Mouse (Mus musculus) midbrain, postnatal 0 days (tissue): ENCODE results near the gene Cys1. TPM values are rescaled to one million over a fixed set of nuclear protein-coding genes. Genes with fewer than 3 reads are reported as not detected.

Source experiments
- ATAC-seq: fragments of 200-750 bp; cut with Nextera tagmentation; 2 replicates; pipeline ENCODE4 v1.8.0; 2017; ENCODE audit warnings: moderate number of reproducible peaks, mild to moderate bottlenecking, moderate TSS enrichment, moderate library complexity; ENCODE audit not compliant: low FRiP score
- DNase-seq: peaks from one replicate; pipeline ENCODE4 v3.0.0-alpha.2; 2015; ENCODE audit warnings: low spot score
- H3K27ac ChIP-seq: fragments of 300-500 bp; sonication (generic); 2 replicates; pipeline ENCODE4 v1.5.1; 2014; ENCODE audit warnings: low read depth, mild to moderate bottlenecking, low read length, mixed read lengths
- H3K27me3 ChIP-seq: fragments of 300-500 bp; sonication (generic); 2 replicates; pipeline ENCODE4 v1.6.1; 2014; ENCODE audit warnings: low read length, control low read depth, mixed read lengths; ENCODE audit not compliant: insufficient read depth
- H3K36me3 ChIP-seq: fragments of 300-500 bp; sonication (generic); 2 replicates; pipeline ENCODE4 v1.6.1; 2014; ENCODE audit warnings: low read length, control low read depth, mixed read lengths; ENCODE audit not compliant: insufficient read depth
- H3K4me1 ChIP-seq: fragments of 300-500 bp; sonication (generic); 2 replicates; pipeline ENCODE4 v1.6.1; 2014; ENCODE audit warnings: mild to moderate bottlenecking, control low read depth, antibody characterized with exemption, low read length, mixed read lengths; ENCODE audit not compliant: insufficient read depth
- H3K4me2 ChIP-seq: fragments of 300-500 bp; sonication (generic); 2 replicates; pipeline ENCODE4 v1.6.1; 2014; ENCODE audit warnings: low read depth, mild to moderate bottlenecking, low read length, mixed read lengths; ENCODE audit not compliant: poor library complexity, severe bottlenecking
- H3K4me3 ChIP-seq: fragments of 300-500 bp; sonication (generic); 2 replicates; pipeline ENCODE4 v1.5.1; 2014; ENCODE audit warnings: low read depth, mild to moderate bottlenecking, low read length, moderate library complexity
- H3K9ac ChIP-seq: fragments of 300-500 bp; sonication (generic); replicated peaks from 2 replicates; pipeline ENCODE4 v1.6.1; 2014; ENCODE audit warnings: mild to moderate bottlenecking, low read length, moderate library complexity, mixed read lengths; ENCODE audit not compliant: poor library complexity, severe bottlenecking
- H3K9me3 ChIP-seq: fragments of 300-500 bp; sonication (generic); 2 replicates; pipeline ENCODE4 v1.6.1; 2016; ENCODE audit warnings: low read length, control low read depth
- CTCF ChIP-seq: IDR thresholded peaks from 2 replicates; pipeline ENCODE4 v1.5.1; 2016; ENCODE audit warnings: antibody characterized with exemption, mild to moderate bottlenecking
- WGBS: fragments of 180-500 bp; shearing (Covaris S2); extraction: QIAGEN DNeasy Blood & Tissue Kit; methylation state at CpG from one replicate; pipeline ENCODE4 v1.1.7; 2014; 5-methylcytosine and 5-hydroxymethylcytosine counted together
- polyA plus RNA-seq: library from polyadenylated mRNA; unstranded; fragments of >200 nt; fragmentation: Nextera tagmentation; extraction: Ambion mirVana; gene quantifications from 2 replicates; pipeline ENCODE4 v1.2.1, GENCODE M21; 2015
- total RNA-seq: library from RNA; depleted of rRNA; stranded (reverse); fragments of >200 nt; gene quantifications from 2 replicates; pipeline ENCODE4 v1.2.3, GENCODE M21; 2014

The Cys1 gene
- total and polyA plus RNA-seq, 2 experiments from 2014 or later, result 2.1 to 4.8 TPM

- Histone ChIP-seq H3K4me1 (peaks cover 4% of the 10 kb centered on the region; the same call in 1 of the 2 replicates), H3K36me3 (no peaks in the 10 kb centered on the region), H3K9ac (no peak overlapping the region), H3K4me3 (no peak overlapping the region), H3K9me3 (no peaks in the 10 kb centered on the region), H3K4me2 (no peak overlapping the region), H3K27ac (no peak overlapping the region), H3K27me3 (peaks cover 7% of the 10 kb centered on the region; the same call in 1 of the 2 replicates)
- no peak for TF ChIP-seq CTCF
- 49% methylated on average over 8 of the region's 8 CpGs for WGBS
- ATAC-seq (no peak), DNase-seq (no peak)
Measured at GRCm38 (mm10) chr12:24682563-24682962, 950 bp upstream of the Cys1 start.

DNA sequence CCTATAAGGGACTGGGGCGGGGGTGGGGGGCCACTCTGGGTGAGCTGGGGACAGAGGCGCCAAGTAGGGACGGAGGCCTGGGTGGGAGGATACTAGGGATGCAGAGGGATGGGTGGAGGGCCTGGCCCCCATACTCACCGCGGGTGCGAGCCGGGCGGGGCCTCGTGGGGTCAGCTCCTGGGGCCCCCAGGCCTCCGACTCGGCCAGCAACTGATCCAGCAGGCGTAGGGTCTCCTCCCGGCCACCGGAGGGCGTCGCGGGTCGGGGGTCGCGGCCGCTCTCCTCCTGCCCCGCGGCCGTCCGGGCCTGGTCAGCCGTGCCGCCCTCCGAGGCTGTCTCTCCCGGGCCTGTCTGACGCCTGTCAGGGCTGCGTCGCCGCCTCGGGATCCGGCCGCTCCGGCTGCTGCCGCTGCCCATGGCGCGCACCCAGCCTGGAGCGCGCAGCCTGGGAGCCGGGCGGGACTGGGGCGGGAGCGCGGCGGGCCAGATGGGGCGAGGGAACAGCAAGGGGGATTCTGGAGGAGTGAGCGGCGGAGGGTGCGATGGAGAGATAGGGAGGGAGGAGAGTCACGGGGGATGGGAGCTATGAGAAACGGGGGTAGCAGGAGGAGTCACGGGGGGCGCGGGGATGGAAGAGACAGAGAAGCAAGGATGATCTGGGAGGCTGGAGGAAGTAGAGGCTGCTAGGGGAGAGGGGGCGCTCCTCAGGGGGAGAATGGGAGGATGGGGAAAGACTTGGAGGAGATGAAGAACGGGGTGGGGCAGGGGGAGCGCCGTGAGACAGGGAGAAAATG lies 924 bp downstream of the Cys1 start:
- ATAC-seq (peak; percentile 71), DNase-seq (no peak)
- Histone ChIP-seq H3K4me1 (peaks cover 4% of the 10 kb centered on the region; the same call in 1 of the 2 replicates), H3K9ac (peak overlapping the region; percentile 81), H3K4me2 (peak overlapping the region; percentile 94), H3K4me3 (peak overlapping the region; percentile 76), H3K27me3 (peaks cover 7% of the 10 kb centered on the region; the same call in 1 of the 2 replicates), H3K27ac (no peak overlapping the region), H3K9me3 (no peaks in the 10 kb centered on the region), H3K36me3 (no peaks in the 10 kb centered on the region)
- TF ChIP-seq CTCF, result peak; percentile 33; the same call in 1 of the 2 replicates
- 2% methylated on average over 42 of the region's 61 CpGs for WGBS

DNA sequence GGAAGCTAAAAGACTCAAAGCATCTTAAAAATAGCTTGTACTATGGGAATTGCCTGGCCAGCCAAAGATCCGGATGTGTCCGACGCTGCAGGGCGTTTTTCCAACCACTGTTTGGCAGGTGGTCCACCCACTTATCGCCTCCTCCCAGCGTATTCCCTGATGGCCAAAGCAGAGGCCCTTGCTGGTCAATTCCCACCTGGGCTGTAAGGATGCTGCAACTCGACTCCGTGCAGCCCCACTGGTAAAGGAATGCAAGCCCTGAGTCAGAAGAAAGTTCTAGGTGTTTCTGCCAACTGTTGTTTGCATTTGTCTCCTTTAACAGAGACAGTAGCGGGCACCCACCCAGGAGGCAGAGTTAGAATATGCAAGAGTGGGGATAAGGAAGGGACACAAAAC lies 1.5 kb downstream of the Cys1 start:
- no peaks in the 10 kb centered on the region for H3K9me3 ChIP-seq
- H3K36me3 ChIP-seq, result no peaks in the 10 kb centered on the region
- no peak for TF ChIP-seq CTCF
- peaks cover 7% of the 10 kb centered on the region; the same call in 1 of the 2 replicates for H3K27me3 ChIP-seq
- H3K9ac ChIP-seq, result peak overlapping the region; percentile 81
- ATAC-seq (no peak), DNase-seq (no peak)
- peak overlapping the region; percentile 94 for H3K4me2 ChIP-seq
- no peak overlapping the region for H3K27ac ChIP-seq
- peaks cover 4% of the 10 kb centered on the region; the same call in 1 of the 2 replicates for H3K4me1 ChIP-seq
- peak overlapping the region; percentile 76 for H3K4me3 ChIP-seq
- 21% methylated on average over 9 of the region's 9 CpGs for WGBS

GRCm38 (mm10) chr12:24662131-24662530 lies 19.5 kb downstream of the Cys1 start:
- H3K4me3 ChIP-seq, result no peak overlapping the region
- H3K4me2 ChIP-seq, result no peak overlapping the region
- H3K9ac ChIP-seq, result no peak overlapping the region
- no peaks in the 10 kb centered on the region for H3K9me3 ChIP-seq
- H3K27me3 ChIP-seq, result no peaks in the 10 kb centered on the region
- DNase-seq (no peak), ATAC-seq (no peak)
- no peaks in the 10 kb centered on the region for H3K4me1 ChIP-seq
- no peak overlapping the region for H3K27ac ChIP-seq
- 91% methylated on average over 5 of the region's 5 CpGs for WGBS
- H3K36me3 ChIP-seq, result peaks cover 25% of the 10 kb centered on the region
- TF ChIP-seq CTCF, result no peak

- Histone ChIP-seq H3K4me2 (no peak overlapping the region), H3K27me3 (no peaks in the 10 kb centered on the region)
Measured at GRCm38 (mm10) chr12:24661100-24661499, 20.5 kb downstream of the Cys1 start.

DNA sequence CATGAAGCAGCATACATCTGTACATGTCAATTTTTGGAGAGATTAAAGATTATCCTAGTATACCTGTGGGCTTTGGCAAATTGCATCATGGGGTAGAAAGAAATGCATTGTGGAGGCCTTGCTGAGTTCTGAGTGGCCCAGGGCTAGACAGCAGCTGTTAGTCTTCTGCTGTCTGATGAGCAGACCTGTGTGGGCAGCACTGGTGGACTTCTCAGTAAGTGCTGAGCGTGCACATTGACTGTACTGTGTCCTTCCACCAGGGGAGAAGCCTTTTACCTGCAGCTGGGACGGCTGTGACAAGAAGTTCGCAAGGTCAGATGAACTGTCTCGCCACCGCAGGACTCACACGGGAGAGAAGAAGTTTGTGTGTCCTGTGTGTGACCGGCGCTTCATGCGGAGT lies 21.7 kb downstream of the Cys1 start:
- Histone ChIP-seq H3K4me3 (no peak overlapping the region), H3K27ac (no peak overlapping the region), H3K4me1 (no peaks in the 10 kb centered on the region; the same call in 1 of the 2 replicates), H3K9ac (no peak overlapping the region), H3K4me2 (no peak overlapping the region), H3K9me3 (no peaks in the 10 kb centered on the region), H3K36me3 (peaks cover 41% of the 10 kb centered on the region), H3K27me3 (no peaks in the 10 kb centered on the region)
- DNase-seq (no peak), ATAC-seq (no peak)
- TF ChIP-seq CTCF, result no peak
- 94% methylated on average over 9 of the region's 9 CpGs for WGBS

More at GRCm38 (mm10) chr12:24661100-24661499, 20.5 kb downstream of the Cys1 start:
- 88% methylated on average over 4 of the region's 4 CpGs for WGBS
- TF ChIP-seq CTCF, result no peak
- H3K9ac ChIP-seq, result no peak overlapping the region
- no peak for DNase-seq
- no peaks in the 10 kb centered on the region for H3K9me3 ChIP-seq
- no peak overlapping the region for H3K4me3 ChIP-seq
- no peaks in the 10 kb centered on the region; the same call in 1 of the 2 replicates for H3K4me1 ChIP-seq
- H3K36me3 ChIP-seq, result peaks cover 31% of the 10 kb centered on the region
- H3K27ac ChIP-seq, result no peak overlapping the region
- ATAC-seq, result no peak
